Mouse (Mus musculus) T-cell, adult 2 months (primary cell): ENCODE measurements around the gene Kcnd3.
"Not testable (repeated sequence)": the region's sequence is repeated elsewhere in the genome, so short reads cannot be mapped to it uniquely, and the experiment has no call there.

ENCODE experiments used
- DNase-seq: peaks from one replicate; pipeline ENCODE4 v3.0.0; 2022; ENCODE audit warnings: low spot score

Gene Kcnd3

GRCm38 (mm10) chr3:105699241-105699933, 247.3 kb downstream of the Kcnd3 start:
- no peak for DNase-seq

GRCm38 (mm10) chr3:105700786-105701185, 248.7 kb downstream of the Kcnd3 start:
- DNase-seq, result not testable (repeated sequence)

- DNase-seq, result no peak
These were observed 249.3 kb downstream of the Kcnd3 start for GRCm38 (mm10) chr3:105701399-105701798.

- DNase-seq, result no peak
These were observed 251.4 kb downstream of the Kcnd3 start for GRCm38 (mm10) chr3:105703571-105703970.

- DNase-seq, result peak; percentile 71
These were observed 252.2 kb downstream of the Kcnd3 start, which contains the start of gene Inka2 for GRCm38 (mm10) chr3:105704031-105705008. Inka2 (plus strand) TSS chr3:105704599.

GRCm38 (mm10) chr3:105705061-105705549, 253.0 kb downstream of the Kcnd3 start:
- no peak for DNase-seq

GRCm38 (mm10) chr3:105705561-105705960, 253.4 kb downstream of the Kcnd3 start:
- DNase-seq, result no peak

- no peak for DNase-seq
These were observed 254.4 kb downstream of the Kcnd3 start for GRCm38 (mm10) chr3:105706366-105707020.

GRCm38 (mm10) chr3:105707590-105707989, 255.5 kb downstream of the Kcnd3 start:
- DNase-seq, result no peak

GRCm38 (mm10) chr3:105710246-105710645, 258.1 kb downstream of the Kcnd3 start:
- DNase-seq, result no peak

GRCm38 (mm10) chr3:105711741-105712140, 259.6 kb downstream of the Kcnd3 start:
- no peak for DNase-seq

- no peak for DNase-seq
These were observed 260.7 kb downstream of the Kcnd3 start for GRCm38 (mm10) chr3:105712827-105713226.

- DNase-seq, result no peak
These were observed 262.1 kb downstream of the Kcnd3 start for GRCm38 (mm10) chr3:105714091-105714819.

GRCm38 (mm10) chr3:105714820-105715167, 262.7 kb downstream of the Kcnd3 start:
- no peak for DNase-seq

GRCm38 (mm10) chr3:105716353-105717000, 264.3 kb downstream of the Kcnd3 start:
- no peak for DNase-seq

- DNase-seq, result no peak
These were observed 265.9 kb downstream of the Kcnd3 start for GRCm38 (mm10) chr3:105717856-105718555.

GRCm38 (mm10) chr3:105718746-105719145, 266.6 kb downstream of the Kcnd3 start:
- no peak for DNase-seq

GRCm38 (mm10) chr3:105719979-105720378, 267.8 kb downstream of the Kcnd3 start:
- no peak for DNase-seq

GRCm38 (mm10) chr3:105720514-105720913, 268.4 kb downstream of the Kcnd3 start:
- no peak for DNase-seq

- DNase-seq, result no peak
These were observed 269.6 kb downstream of the Kcnd3 start for GRCm38 (mm10) chr3:105721681-105722201.
